Mouse (Mus musculus) olfactory bulb, adult 2 months (tissue): ENCODE results near the gene Celf2. TPM values are rescaled to one million over a fixed set of nuclear protein-coding genes. Genes with fewer than 3 reads are reported as not detected.

Experiments used
- H3K27ac ChIP-seq: fragments of 200-500 bp; 2 replicates; pipeline ENCODE4 v1.5.1; 2012; ENCODE audit warnings: low read depth, low read length; ENCODE audit not compliant: insufficient read depth
- H3K4me1 ChIP-seq: fragments of 200-500 bp; 2 replicates; pipeline ENCODE4 v1.6.1; 2012; ENCODE audit warnings: low read length; ENCODE audit not compliant: control insufficient read depth, insufficient read depth
- H3K4me3 ChIP-seq: fragments of 200-500 bp; 2 replicates; pipeline ENCODE4 v1.5.1; 2012; ENCODE audit warnings: mild to moderate bottlenecking, low read depth, low read length, moderate library complexity; ENCODE audit not compliant: insufficient read depth
- CTCF ChIP-seq: fragments of 200-500 bp; IDR thresholded peaks from 2 replicates; pipeline ENCODE4 v1.5.1; 2012; ENCODE audit warnings: low read depth, mild to moderate bottlenecking, low read length, moderate library complexity; ENCODE audit not compliant: insufficient read depth
- POLR2A ChIP-seq: fragments of 200-500 bp; IDR thresholded peaks from 2 replicates; pipeline ENCODE4 v1.6.1; 2012; ENCODE audit warnings: mild to moderate bottlenecking, low read depth, low read length, moderate library complexity; ENCODE audit not compliant: insufficient read depth
- WGBS: fragments of 180-500 bp; shearing (Covaris S2); methylation state at CpG from one replicate; pipeline ENCODE4 v1.1.7; 2018; 5-methylcytosine and 5-hydroxymethylcytosine counted together
- polyA plus RNA-seq: library from polyadenylated mRNA; stranded (reverse); fragments of >200 nt; gene quantifications from 2 replicates; pipeline ENCODE4 v1.2.4, GENCODE M21; 2012; ENCODE audit warnings: low replicate concordance; ENCODE audit not compliant: missing spikeins, insufficient read depth, insufficient read length

The Celf2 gene
- polyA plus RNA-seq, 1 experiment, result 447 TPM

DNA sequence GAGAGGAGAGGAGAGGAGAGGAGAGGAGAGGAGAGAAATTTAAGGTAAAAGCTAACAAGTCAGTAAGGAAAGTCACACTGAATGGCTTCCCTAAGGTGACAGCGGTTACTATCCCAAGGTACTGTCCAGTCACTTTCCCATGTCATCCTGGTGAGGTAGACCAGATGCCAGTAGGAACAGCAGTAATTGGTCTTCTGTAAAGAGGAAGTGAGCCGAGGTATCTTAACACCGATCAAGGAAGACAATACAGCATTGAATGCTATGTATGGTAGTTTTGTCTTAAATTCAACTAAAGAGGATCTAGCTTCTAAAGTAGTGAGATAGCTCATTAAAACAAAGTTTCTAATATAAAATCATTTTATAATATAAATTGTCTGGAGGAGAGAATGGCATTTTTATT is 835.0 kb downstream of the Celf2 start:
- Histone ChIP-seq H3K4me3 (no peak overlapping the region), H3K4me1 (peaks cover 3% of the 10 kb centered on the region; the same call in 1 of the 2 replicates), H3K27ac (no peak overlapping the region)
- 76% methylated on average over 3 of the region's 3 CpGs for WGBS
- TF ChIP-seq CTCF (no peak), POLR2A (no peak)

DNA sequence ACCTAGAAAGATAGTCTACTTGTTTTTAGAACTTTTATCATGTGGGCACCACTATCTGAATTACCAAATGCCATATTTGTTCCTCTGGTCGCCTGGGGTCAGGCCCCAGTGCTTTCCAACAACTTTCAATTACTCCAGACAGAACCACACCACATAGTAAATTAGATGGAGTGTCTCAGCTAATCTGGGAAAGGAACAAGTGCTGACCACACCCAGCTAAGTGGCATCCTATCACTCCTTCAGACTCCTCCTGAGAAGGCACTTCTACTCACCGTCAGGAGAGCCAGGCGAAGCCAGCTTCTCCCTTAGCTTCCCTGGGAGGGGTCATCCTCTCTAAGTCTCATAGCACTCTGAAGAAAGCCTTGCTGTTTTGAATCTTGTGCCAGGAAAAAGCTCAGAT is 835.9 kb downstream of the Celf2 start:
- no peak for TF ChIP-seq CTCF
- 65% methylated on average over 3 of the region's 3 CpGs for WGBS
- H3K4me1 ChIP-seq, result peaks cover 3% of the 10 kb centered on the region; the same call in 1 of the 2 replicates
- H3K27ac ChIP-seq, result no peak overlapping the region
- no peak overlapping the region for H3K4me3 ChIP-seq

DNA sequence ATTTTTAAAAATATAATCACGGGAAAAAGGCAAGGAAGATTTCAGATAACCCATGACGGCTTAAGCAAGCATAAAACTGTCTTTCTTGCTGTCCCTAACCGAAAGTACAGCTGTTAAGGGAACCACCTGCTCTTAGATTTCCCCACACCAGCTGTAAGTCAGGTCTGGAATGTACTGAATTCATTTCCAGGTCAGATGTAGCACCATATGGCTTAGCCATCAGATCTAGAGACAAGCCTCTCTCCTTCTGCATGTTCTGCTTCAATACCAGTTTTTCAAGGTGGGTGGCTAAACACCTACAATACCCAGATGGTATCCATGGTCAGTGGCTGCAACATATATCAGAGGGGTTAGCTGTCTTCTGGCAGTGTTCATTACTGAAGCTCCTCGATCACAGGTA is 841.8 kb downstream of the Celf2 start:
- 68% methylated on average over 4 of the region's 4 CpGs for WGBS
- peaks cover 4% of the 10 kb centered on the region for H3K4me1 ChIP-seq
- no peak overlapping the region for H3K27ac ChIP-seq
- no peak overlapping the region for H3K4me3 ChIP-seq
- TF ChIP-seq CTCF, result no peak
- no peak for TF ChIP-seq POLR2A

DNA sequence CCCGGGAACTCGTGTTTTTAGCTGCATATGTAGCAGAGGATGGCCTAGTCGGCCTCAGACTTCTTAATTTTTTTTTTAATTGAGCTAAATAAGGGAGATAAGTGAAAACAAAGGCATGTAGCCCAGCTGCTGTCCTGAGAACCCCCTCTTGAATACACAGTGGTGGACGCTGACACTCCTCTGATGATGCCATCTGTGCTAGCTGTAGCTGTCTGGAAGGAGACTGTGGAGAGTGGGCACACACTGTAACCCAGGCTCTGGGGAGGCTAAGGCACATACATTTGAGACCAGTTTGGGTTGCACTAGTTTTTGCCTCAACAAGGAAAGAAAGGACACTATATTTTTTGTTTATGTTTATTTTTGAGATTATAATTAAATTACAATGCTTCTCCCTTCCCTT is 849.5 kb downstream of the Celf2 start:
- H3K27ac ChIP-seq, result no peak overlapping the region
- 64% methylated on average over 4 of the region's 4 CpGs for WGBS
- no peak overlapping the region for H3K4me3 ChIP-seq
- TF ChIP-seq POLR2A, result no peak
- no peak for TF ChIP-seq CTCF
- H3K4me1 ChIP-seq, result peaks cover 4% of the 10 kb centered on the region; the same call in 1 of the 2 replicates

DNA sequence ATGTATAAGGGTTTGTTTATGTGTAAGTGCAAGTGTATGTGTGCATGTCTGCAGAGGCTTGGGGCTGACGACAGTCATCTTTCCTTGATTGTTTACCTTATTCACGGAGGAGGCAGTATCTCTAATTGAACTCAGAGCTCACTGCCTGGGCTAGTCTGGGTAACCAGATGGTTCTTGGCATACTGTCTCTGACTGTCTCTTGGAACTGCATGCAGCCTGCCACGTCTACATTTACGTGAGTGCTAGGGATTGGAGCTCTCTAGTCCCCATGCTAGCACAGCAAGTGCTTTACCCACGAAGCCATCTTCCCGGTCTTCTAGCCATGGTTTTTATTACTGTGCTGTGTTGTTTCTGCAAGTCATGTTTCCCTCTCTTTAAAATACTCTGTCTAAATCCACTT is 855.6 kb downstream of the Celf2 start:
- Histone ChIP-seq H3K4me3 (no peak overlapping the region), H3K4me1 (peaks cover 11% of the 10 kb centered on the region), H3K27ac (no peak overlapping the region)
- WGBS, result 59% methylated on average over 6 of the region's 6 CpGs
- no peak for TF ChIP-seq POLR2A
- TF ChIP-seq CTCF, result no peak

DNA sequence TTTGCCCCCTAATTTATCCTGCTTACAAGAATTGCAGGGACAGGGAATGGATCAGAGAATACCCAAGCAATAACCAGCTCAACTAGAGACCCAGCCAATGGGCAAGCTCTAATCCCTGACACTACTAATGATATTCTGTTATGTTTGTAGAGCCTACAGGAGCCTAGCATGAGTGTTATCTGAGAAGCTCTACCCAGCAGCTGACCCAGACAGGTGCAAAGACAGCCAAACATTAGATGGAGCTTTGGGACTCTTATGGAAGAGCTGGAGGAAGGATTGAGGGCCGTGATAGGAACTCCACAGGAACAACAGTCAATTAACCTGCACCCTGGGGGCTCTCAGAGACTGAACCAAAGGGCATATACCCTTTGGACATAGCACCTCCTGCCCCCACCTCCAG is 857.7 kb downstream of the Celf2 start:
- no peak overlapping the region for H3K27ac ChIP-seq
- TF ChIP-seq POLR2A (no peak), CTCF (no peak)

DNA sequence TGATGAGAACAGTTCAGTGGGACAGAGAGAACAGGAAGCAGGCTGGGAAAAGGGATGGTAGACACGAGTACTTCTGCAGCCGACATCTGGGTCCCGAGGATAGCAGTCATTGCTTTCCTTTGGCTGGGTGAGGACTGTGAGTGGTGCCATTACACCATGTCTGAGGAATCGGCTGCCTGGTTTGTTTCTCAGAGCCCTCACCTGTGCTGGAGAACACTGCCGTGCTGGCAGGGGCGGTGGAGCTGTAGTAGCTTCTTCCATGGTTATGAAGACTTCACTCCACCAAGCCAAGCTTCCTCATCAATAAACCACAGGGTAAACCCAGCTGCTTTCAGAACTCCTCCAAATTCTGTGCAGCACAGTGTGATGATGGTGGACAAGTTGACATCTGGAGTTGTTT is 860.5 kb downstream of the Celf2 start:
- H3K4me3 ChIP-seq, result no peak overlapping the region
- peaks cover 14% of the 10 kb centered on the region for H3K4me1 ChIP-seq
- no peak for TF ChIP-seq CTCF
- TF ChIP-seq POLR2A, result no peak
- no peak overlapping the region for H3K27ac ChIP-seq
- 80% methylated on average over 6 of the region's 6 CpGs for WGBS

More for the DNA sequence above, 857.7 kb downstream of the Celf2 start:
- WGBS, result 54% methylated on average over 1 of the region's 1 CpGs
- no peak overlapping the region for H3K4me3 ChIP-seq
- peaks cover 11% of the 10 kb centered on the region for H3K4me1 ChIP-seq

DNA sequence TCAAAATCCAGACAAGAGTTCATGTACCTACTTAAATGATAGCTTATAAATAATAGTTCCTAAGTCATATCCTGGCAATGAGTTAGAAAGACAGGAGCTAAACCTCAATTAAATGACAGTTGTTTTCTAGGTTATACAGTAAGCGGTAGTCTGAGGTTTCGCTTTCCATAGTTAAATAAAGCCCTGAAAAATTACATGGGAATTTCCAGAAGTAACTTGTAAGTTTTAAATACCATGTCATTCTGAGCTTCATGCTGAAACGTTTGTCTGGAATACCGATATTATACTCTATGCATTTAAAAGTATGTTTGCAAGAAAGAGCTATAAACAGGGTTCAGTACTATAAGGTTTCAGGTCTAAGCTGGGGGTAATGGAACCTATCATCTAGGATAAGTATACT is 862.3 kb downstream of the Celf2 start:
- H3K4me1 ChIP-seq, result peaks cover 8% of the 10 kb centered on the region
- TF ChIP-seq CTCF, result no peak
- TF ChIP-seq POLR2A, result no peak
- 71% methylated on average over 4 of the region's 4 CpGs for WGBS

DNA sequence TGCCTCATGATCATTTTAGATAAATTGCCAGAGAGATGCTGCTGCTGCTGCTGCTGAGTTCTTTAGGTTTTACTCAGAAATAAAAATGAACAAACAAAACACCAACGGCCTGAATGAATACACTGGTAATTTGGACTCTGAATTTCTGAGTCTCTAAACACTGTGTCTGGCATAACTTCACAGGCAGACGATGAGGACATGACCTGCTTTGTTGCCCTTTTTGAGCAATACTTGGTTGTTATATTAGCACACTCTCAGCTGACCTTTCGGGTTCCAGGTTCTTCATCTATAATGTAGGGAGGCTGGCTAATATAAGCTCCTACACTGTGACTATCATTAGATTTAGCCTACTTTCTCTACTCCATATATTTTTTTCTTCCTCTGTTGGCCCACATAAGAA is 863.0 kb downstream of the Celf2 start:
- H3K4me1 ChIP-seq, result peaks cover 7% of the 10 kb centered on the region
- TF ChIP-seq POLR2A (no peak), CTCF (no peak)
- H3K4me3 ChIP-seq, result no peak overlapping the region
- WGBS, result 23% methylated on average over 3 of the region's 3 CpGs
- no peak overlapping the region for H3K27ac ChIP-seq

More for the DNA sequence above, 862.3 kb downstream of the Celf2 start:
- Histone ChIP-seq H3K4me3 (no peak overlapping the region), H3K27ac (no peak overlapping the region)
